Mouse (Mus musculus) stomach, postnatal 0 days (tissue): ENCODE measurements around the gene Hemk1. TPM values are rescaled to one million over a fixed set of nuclear protein-coding genes. Genes with fewer than 3 reads are reported as not detected.

Experiments
- ATAC-seq: fragments of 200-750 bp; cut with Nextera tagmentation; 2 replicates; pipeline ENCODE4 v1.8.0; 2017; ENCODE audit not compliant: low FRiP score, low TSS enrichment
- DNase-seq: peaks from one replicate; pipeline ENCODE4 v3.0.0-alpha.2; 2016; ENCODE audit warnings: low spot score
- H3K27ac ChIP-seq: fragments of 300-500 bp; sonication (generic); replicated peaks from 2 replicates; pipeline ENCODE4 v1.5.1; 2014; ENCODE audit warnings: mild to moderate bottlenecking, control low read depth
- H3K27me3 ChIP-seq: fragments of 300-500 bp; sonication (generic); 2 replicates; pipeline ENCODE4 v1.6.1; 2014; ENCODE audit warnings: low read length; ENCODE audit not compliant: control insufficient read depth, insufficient read depth
- H3K36me3 ChIP-seq: fragments of 300-500 bp; sonication (generic); 2 replicates; pipeline ENCODE4 v1.6.1; 2014; ENCODE audit warnings: low read length, mixed read lengths; ENCODE audit not compliant: control insufficient read depth, insufficient read depth
- H3K4me1 ChIP-seq: fragments of 300-500 bp; sonication (generic); replicated peaks from 2 replicates; pipeline ENCODE4 v1.6.1; 2014; ENCODE audit warnings: antibody characterized with exemption; ENCODE audit not compliant: control insufficient read depth, insufficient read depth
- H3K4me2 ChIP-seq: fragments of 300-500 bp; sonication (generic); replicated peaks from 2 replicates; pipeline ENCODE4 v1.6.1; 2014; ENCODE audit warnings: low read depth, mild to moderate bottlenecking, control low read depth, moderate library complexity
- H3K4me3 ChIP-seq: fragments of 300-500 bp; sonication (generic); 2 replicates; pipeline ENCODE4 v1.5.1; 2014; ENCODE audit warnings: low read depth, low read length, control low read depth
- H3K9ac ChIP-seq: fragments of 300-500 bp; sonication (generic); 2 replicates; pipeline ENCODE4 v1.6.1; 2014; ENCODE audit warnings: mild to moderate bottlenecking, low read length, control low read depth, mixed read lengths
- H3K9me3 ChIP-seq: fragments of 300-500 bp; sonication (generic); 2 replicates; pipeline ENCODE4 v1.6.1; 2016; ENCODE audit warnings: low read length; ENCODE audit not compliant: control insufficient read depth
- CTCF ChIP-seq: IDR thresholded peaks from 2 replicates; pipeline ENCODE4 v1.5.1; 2016; ENCODE audit warnings: antibody characterized with exemption, low read depth, mild to moderate bottlenecking, moderate library complexity
- EP300 ChIP-seq: optimal IDR thresholded peaks from 2 replicates; pipeline ENCODE3; 2016; ENCODE audit warnings: antibody characterized with exemption
- WGBS: fragments of 180-500 bp; shearing (Covaris S2); extraction: QIAGEN DNeasy Blood & Tissue Kit; methylation state at CpG from one replicate; pipeline ENCODE4 v1.1.7; 2014; 5-methylcytosine and 5-hydroxymethylcytosine counted together
- polyA plus RNA-seq: library from polyadenylated mRNA; unstranded; fragments of >200 nt; fragmentation: Nextera tagmentation; extraction: Ambion mirVana; gene quantifications from 2 replicates; pipeline ENCODE4 v1.2.1, GENCODE M21; 2015

Hemk1 gene
- polyA plus RNA-seq, 1 experiment from 2014 or later, result 6.7 TPM

DNA sequence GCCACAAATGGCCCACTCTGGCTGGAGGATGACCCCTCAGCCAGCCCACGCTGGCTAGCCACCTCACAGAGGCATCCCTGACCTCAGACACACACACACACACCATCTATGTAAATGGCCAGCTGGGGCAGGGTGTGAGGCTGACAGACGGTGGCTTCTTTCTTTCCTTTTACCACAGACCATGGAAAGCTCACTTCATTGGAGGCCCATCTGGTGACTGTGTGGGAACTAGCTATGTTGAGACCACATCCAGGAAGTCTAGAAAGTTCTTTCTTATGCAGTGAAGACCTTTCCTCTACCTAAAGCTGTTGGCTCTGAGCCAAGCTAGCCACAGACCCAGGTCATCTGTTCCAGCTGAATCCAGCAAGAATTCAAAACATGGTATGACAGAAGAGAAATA, 4.5 kb downstream of the Hemk1 start:
- Histone ChIP-seq H3K27me3 (no peaks in the 10 kb centered on the region), H3K9me3 (no peaks in the 10 kb centered on the region), H3K4me1 (0 out of 2 replicates have a peak, but pooled peaks cover under 1% of the 10 kb centered on the region), H3K4me2 (no peak overlapping the region), H3K9ac (no peak overlapping the region), H3K36me3 (no peaks in the 10 kb centered on the region), H3K4me3 (no peak overlapping the region), H3K27ac (no peak overlapping the region)
- 69% methylated on average over 2 of the region's 2 CpGs for WGBS
- DNase-seq (no peak), ATAC-seq (no peak)
- TF ChIP-seq EP300 (no peak), CTCF (no peak)

DNA sequence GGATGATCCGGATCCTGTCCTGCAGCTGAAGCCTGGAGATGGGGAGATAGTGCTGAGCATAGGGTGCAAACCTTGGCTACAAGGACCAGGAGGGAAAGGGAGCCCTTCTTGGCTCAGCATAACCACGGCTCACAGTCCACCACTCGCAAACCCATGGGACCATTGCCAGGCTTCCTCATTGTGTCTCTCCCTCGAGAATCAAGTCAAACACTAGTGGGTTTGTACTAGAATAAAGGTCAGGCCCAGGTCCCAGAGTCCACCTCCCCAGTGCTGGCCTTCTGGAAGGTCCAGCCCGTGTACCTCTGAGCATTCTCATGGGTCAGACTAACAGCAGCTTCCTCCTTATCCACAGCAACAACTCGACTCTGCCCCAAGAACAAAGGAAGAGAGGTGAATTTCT, 7.4 kb downstream of the Hemk1 start:
- no peak overlapping the region for H3K27ac ChIP-seq
- no peak overlapping the region for H3K4me2 ChIP-seq
- H3K9ac ChIP-seq, result no peak overlapping the region
- no peaks in the 10 kb centered on the region for H3K36me3 ChIP-seq
- H3K9me3 ChIP-seq, result no peaks in the 10 kb centered on the region
- WGBS, result 75% methylated on average over 6 of the region's 6 CpGs
- TF ChIP-seq CTCF (no peak), EP300 (no peak)
- no peak for DNase-seq
- ATAC-seq, result no peak
- H3K4me3 ChIP-seq, result no peak overlapping the region
- no peaks in the 10 kb centered on the region for H3K4me1 ChIP-seq
- no peaks in the 10 kb centered on the region for H3K27me3 ChIP-seq

DNA sequence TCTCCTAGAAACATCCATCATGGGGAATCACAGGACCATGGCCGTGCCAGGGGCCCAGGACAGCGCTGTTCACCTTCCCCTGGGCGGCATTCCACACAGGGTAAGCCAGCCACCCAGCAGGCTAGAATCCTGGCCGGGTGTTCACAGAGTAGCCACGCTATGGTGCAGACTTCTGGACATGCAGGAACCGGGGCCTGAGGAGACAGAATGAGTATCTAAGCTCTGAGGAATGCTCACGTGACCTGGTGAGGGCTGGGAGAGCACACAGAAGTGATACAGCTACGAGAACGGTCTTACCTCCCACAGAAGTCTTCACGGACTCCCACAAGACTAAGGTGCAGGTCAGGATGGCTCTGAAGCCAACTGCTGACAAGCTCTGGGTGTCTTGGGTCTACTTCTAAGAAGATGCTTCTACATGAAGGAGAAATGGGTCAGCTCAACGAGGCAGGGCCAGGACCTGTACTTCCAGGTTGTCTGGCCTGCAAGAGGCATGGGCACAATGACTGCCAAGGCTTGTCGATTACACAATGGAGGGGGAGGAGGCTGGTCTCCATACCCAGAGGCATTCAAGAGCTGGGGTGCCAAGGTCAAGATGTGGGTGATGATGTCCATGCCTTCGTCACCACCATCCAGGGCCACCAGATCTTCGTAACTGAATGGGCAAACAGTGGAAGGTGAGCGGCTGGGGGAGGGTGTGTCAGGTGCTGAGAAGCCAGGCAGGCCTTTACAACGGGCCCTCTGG, 10.1 kb downstream of the Hemk1 start:
- no peak overlapping the region for H3K9ac ChIP-seq
- no peaks in the 10 kb centered on the region for H3K4me1 ChIP-seq
- H3K27ac ChIP-seq, result no peak overlapping the region
- H3K9me3 ChIP-seq, result no peaks in the 10 kb centered on the region
- no peak overlapping the region for H3K4me3 ChIP-seq
- 82% methylated on average over 16 of the region's 16 CpGs for WGBS
- H3K4me2 ChIP-seq, result no peak overlapping the region
- H3K27me3 ChIP-seq, result no peaks in the 10 kb centered on the region
- TF ChIP-seq EP300, result no peak
- no peak for TF ChIP-seq CTCF
- DNase-seq (no peak), ATAC-seq (no peak)
- H3K36me3 ChIP-seq, result no peaks in the 10 kb centered on the region

DNA sequence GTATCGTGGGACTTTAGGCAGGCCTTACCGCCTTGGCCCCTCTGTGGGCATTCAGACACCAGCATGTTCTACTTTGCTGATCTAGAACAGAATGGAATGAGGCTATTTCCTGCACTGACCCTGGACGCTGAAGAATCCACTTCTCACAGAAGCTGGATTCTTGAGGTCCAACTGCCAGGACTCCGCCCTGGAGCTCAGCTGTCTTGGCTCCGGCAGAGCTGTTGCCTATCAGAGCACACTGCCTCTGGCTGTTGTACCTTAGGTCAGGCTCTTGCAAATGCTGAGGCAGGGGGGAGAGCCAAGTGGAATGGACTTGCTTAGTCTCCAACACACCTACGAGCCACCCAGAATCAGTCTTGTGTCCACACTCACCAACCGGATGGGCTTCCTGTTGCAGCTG, 12.2 kb downstream of the Hemk1 start:
- no peak overlapping the region for H3K9ac ChIP-seq
- H3K27ac ChIP-seq, result no peak overlapping the region
- no peaks in the 10 kb centered on the region for H3K4me1 ChIP-seq
- WGBS, result 63% methylated on average over 7 of the region's 7 CpGs
- TF ChIP-seq CTCF (no peak), EP300 (no peak)
- no peaks in the 10 kb centered on the region for H3K9me3 ChIP-seq
- H3K36me3 ChIP-seq, result no peaks in the 10 kb centered on the region
- H3K4me3 ChIP-seq, result no peak overlapping the region
- no peaks in the 10 kb centered on the region for H3K27me3 ChIP-seq
- ATAC-seq, result no peak
- H3K4me2 ChIP-seq, result no peak overlapping the region
- DNase-seq, result no peak

DNA sequence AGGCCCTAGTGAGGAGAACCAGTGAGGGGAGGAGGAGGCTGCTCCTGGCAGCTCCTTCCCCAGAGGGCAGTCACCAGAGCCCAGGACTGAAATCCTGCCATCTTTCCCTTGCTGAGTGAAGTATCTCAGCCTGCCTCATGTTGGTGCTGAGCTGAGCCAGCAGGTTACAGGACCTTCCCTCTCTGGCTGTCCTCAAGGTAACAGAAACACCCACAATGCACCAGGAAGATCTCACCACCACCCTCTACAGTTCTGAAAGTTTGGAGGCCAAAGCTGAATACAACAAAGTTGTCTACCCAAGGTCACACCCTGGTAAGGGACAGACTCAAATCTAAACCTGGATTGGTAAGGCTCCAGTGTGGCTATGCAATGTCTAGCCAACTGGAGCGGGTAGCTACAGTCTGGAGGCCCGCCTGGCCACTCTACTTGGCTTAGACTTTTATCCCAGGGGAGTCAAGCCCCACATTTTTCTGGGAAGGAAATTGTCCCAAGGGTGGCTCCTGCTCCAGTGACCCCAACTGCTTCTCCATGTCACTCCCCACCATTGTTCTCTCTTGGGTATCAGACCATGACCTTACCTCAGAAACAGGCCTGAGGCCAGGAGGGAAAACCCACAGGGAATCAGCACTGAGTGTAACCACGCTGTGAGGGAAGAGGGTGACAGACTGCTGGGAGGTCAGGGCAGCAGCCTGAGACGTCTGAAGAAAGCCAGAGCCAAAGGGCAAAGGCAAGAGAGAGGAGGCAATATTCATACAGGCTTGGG, 13.2 kb downstream of the Hemk1 start:
- Histone ChIP-seq H3K27me3 (no peaks in the 10 kb centered on the region), H3K4me3 (no peak overlapping the region), H3K9ac (no peak overlapping the region), H3K4me2 (no peak overlapping the region), H3K4me1 (no peaks in the 10 kb centered on the region), H3K27ac (no peak overlapping the region), H3K36me3 (no peaks in the 10 kb centered on the region), H3K9me3 (no peaks in the 10 kb centered on the region)
- no peak for ATAC-seq
- DNase-seq, result no peak
- WGBS, result 77% methylated on average over 4 of the region's 4 CpGs
- TF ChIP-seq EP300 (no peak), CTCF (no peak)

DNA sequence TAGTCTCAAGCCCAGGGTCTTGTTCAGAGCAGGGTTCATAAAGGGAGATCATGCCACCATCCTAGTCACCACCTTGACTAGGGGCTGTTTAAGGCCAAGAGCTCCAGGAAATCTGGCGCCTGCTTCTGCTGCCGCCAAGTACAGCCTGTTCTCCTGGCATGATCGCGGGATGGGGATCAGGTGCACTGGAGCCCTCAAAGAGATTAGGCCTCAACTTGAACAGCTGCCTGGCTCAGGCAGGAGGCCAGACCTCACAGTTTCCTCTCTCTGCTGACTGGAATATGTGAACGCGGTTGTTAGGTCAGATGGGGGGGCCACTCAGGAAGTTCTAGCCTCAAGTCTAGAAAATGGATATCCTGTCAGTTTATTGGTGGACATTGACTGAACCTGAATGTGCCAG, 14.6 kb downstream of the Hemk1 start:
- no peak for TF ChIP-seq EP300
- no peak for TF ChIP-seq CTCF

More for the DNA sequence above, 14.6 kb downstream of the Hemk1 start:
- Histone ChIP-seq H3K9ac (no peak overlapping the region), H3K36me3 (no peaks in the 10 kb centered on the region), H3K9me3 (no peaks in the 10 kb centered on the region), H3K4me2 (no peak overlapping the region), H3K4me3 (no peak overlapping the region), H3K27me3 (no peaks in the 10 kb centered on the region), H3K4me1 (no peaks in the 10 kb centered on the region), H3K27ac (no peak overlapping the region)
- 35% methylated on average over 6 of the region's 6 CpGs for WGBS
- ATAC-seq (peak; percentile 30; the same call in 1 of the 2 replicates), DNase-seq (peak; percentile 56)
